Mouse (Mus musculus): ENCODE data around the gene Aldh3b1. TPM values are rescaled to one million over a fixed set of nuclear protein-coding genes. Genes with fewer than 3 reads are reported as not detected.
A peak's percentile ranks its signal among the peaks of the same experiment; 100 is the strongest.

Gene Aldh3b1
- polyA plus RNA-seq, 1 experiment from 2014 or later: 3.7 TPM

DNA sequence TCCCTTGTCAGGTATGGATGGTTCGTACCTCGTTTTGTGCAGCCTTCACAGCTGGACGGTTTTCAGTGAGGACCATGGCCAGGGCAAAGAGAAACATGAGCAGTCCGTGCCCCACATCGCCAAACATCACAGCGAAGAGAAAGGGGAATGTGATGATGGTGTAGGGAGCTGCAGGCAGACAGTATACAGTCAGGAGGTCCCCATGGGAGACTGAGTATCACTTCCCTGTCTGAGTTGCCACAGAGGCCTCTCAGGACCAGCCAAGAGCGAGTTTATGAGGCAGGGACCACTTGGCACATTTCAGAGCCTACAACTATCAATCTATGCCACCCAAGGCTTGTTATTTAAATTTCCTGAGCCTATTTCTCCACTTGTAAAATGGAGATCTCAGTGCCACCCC lies 30.7 kb downstream of the Aldh3b1 start:
- WGBS: 81% methylated on average over 7 of the region's 7 CpGs

DNA sequence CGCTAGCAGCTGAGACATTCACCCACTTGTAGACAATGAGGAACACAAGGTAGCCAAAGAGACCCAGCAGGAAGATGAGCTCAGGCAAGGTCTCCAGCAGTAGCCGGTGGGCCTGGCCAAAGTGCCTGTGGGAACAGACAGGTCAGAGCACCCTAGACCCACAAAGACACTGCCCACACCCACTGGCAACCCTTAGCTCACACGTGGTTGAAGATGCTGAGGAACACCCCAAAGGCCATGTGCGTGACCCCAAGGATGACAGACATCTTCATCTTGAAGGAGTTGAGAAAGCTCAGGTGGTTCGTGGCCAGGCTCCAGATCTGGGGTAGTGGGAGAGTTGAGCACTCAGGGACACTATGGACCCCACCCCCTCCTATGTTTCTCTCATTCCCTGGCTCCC lies 32.1 kb downstream of the Aldh3b1 start:
- Histone ChIP-seq H3K9ac (ENCODE audit: low read length) (no peak overlapping the region), H3K4me3 (ENCODE audit: low read length) (no peak overlapping the region), H3K4me1 (ENCODE audit: control insufficient read depth, insufficient read depth, low read length) (peaks cover 7% of the 10 kb centered on the region), H3K27ac (ENCODE audit: low read length) (no peak overlapping the region), H3K36me3 (ENCODE audit: control insufficient read depth, insufficient read depth) (peaks cover 13% of the 10 kb centered on the region), H3K4me2 (ENCODE audit: low read depth, low read length) (no peak overlapping the region), H3K9me3 (replicated peaks; ENCODE audit: control insufficient read depth, low read length) (no peaks in the 10 kb centered on the region), H3K27me3 (ENCODE audit: control insufficient read depth, insufficient read depth, low read length) (no peaks in the 10 kb centered on the region)
- WGBS: 88% methylated on average over 5 of the region's 5 CpGs
- no peak for ATAC-seq (replicated peaks; ENCODE audit: extremely low read depth, insufficient read depth, low FRiP score)

More for the DNA sequence above, 30.7 kb downstream of the Aldh3b1 start:
- no peaks in the 10 kb centered on the region for H3K27me3 ChIP-seq (ENCODE audit: control insufficient read depth, insufficient read depth, low read length)
- H3K27ac ChIP-seq (ENCODE audit: low read length): no peak overlapping the region
- H3K9me3 ChIP-seq (replicated peaks; ENCODE audit: control insufficient read depth, low read length): no peaks in the 10 kb centered on the region
- peaks cover 15% of the 10 kb centered on the region for H3K36me3 ChIP-seq (ENCODE audit: control insufficient read depth, insufficient read depth)
- no peak for ATAC-seq (replicated peaks; ENCODE audit: extremely low read depth, insufficient read depth, low FRiP score)
- H3K4me2 ChIP-seq (ENCODE audit: low read depth, low read length): no peak overlapping the region
- no peak overlapping the region for H3K4me3 ChIP-seq (ENCODE audit: low read length)
- no peak overlapping the region for H3K9ac ChIP-seq (ENCODE audit: low read length)
- peaks cover under 1% of the 10 kb centered on the region; the same call in 1 of the 2 replicates for H3K4me1 ChIP-seq (ENCODE audit: control insufficient read depth, insufficient read depth, low read length)

DNA sequence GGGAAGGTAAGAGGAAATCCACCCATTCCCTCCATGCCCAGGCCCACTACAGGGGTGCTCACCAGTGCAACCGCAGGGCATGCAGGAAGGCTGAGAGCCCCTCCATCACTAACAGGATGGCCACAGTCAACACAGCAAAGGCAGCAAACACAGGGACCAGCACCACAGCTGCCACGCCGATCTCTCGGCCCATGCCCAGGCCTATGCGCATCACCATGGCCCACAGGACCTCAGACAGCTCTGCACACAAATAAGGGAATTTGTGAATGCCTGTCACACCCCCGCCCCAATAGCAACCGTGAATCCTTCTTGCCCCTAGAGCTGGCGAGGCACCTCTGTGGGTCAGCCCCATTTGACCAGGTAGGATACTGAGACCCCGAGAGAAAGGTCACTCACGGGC lies 33.4 kb downstream of the Aldh3b1 start:
- ATAC-seq (replicated peaks; ENCODE audit: extremely low read depth, insufficient read depth, low FRiP score): no peak
- Histone ChIP-seq H3K9me3 (replicated peaks; ENCODE audit: control insufficient read depth, low read length) (no peaks in the 10 kb centered on the region), H3K4me2 (ENCODE audit: low read depth, low read length) (no peak overlapping the region), H3K4me3 (ENCODE audit: low read length) (no peak overlapping the region), H3K4me1 (ENCODE audit: control insufficient read depth, insufficient read depth, low read length) (peaks cover 7% of the 10 kb centered on the region), H3K36me3 (ENCODE audit: control insufficient read depth, insufficient read depth) (peaks cover 20% of the 10 kb centered on the region), H3K9ac (ENCODE audit: low read length) (no peak overlapping the region), H3K27me3 (ENCODE audit: control insufficient read depth, insufficient read depth, low read length) (no peaks in the 10 kb centered on the region), H3K27ac (ENCODE audit: low read length) (no peak overlapping the region)
- 92% methylated on average over 10 of the region's 10 CpGs for WGBS

DNA sequence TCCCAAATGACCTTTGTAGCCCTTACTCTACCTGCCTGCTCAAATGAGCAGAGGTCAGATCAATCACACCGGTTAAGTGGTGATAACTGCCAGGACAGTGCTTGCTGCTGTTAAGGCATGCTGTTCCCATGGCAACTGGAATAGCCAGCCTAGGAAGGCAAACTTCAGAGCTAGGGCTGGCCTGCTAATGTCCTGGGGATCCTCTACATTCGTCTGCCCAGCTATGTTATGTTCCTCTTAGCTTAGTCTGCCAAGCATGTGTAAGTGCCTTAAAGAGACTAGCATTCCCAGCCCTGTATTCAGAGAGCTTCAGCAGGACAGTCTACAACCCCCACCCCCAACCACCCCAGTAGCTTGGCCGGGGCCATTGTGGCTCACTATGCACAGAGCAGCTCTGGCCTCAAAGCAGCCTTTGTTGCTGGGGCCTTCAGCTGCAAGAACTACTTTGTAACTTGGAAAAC lies 34.4 kb downstream of the Aldh3b1 start:
- no peaks in the 10 kb centered on the region for H3K27me3 ChIP-seq (ENCODE audit: control insufficient read depth, insufficient read depth, low read length)
- H3K4me1 ChIP-seq (ENCODE audit: control insufficient read depth, insufficient read depth, low read length): peaks cover 7% of the 10 kb centered on the region
- WGBS: 46% methylated on average over 3 of the region's 3 CpGs
- peaks cover 27% of the 10 kb centered on the region for H3K36me3 ChIP-seq (ENCODE audit: control insufficient read depth, insufficient read depth)
- no peaks in the 10 kb centered on the region for H3K9me3 ChIP-seq (replicated peaks; ENCODE audit: control insufficient read depth, low read length)
- ATAC-seq (replicated peaks; ENCODE audit: extremely low read depth, insufficient read depth, low FRiP score): no peak
- no peak overlapping the region for H3K27ac ChIP-seq (ENCODE audit: low read length)
- no peak overlapping the region for H3K9ac ChIP-seq (ENCODE audit: low read length)
- no peak overlapping the region for H3K4me2 ChIP-seq (ENCODE audit: low read depth, low read length)
- H3K4me3 ChIP-seq (ENCODE audit: low read length): no peak overlapping the region

DNA sequence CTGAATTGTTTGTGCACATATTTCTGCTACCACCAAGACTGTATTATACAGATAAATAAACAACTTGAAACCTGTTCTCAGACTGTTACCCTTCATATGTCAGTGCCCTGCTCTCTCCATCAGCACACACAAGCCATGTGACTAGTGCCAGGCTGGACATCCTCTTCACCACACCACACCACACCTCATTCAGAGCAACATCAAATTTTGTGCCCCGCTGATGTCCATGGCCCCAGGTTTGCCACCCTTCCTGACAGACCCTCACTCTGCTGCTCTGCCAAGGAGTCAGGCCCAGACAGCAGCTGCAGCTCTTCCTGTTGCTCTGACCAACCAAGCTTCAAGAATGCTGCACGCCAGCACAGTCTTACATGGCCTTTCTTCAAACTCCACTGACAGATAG lies 35.3 kb downstream of the Aldh3b1 start:
- Histone ChIP-seq H3K27ac (ENCODE audit: low read length) (no peak overlapping the region), H3K4me2 (ENCODE audit: low read depth, low read length) (no peak overlapping the region), H3K4me1 (ENCODE audit: control insufficient read depth, insufficient read depth, low read length) (peaks cover 7% of the 10 kb centered on the region), H3K36me3 (ENCODE audit: control insufficient read depth, insufficient read depth) (peaks cover 34% of the 10 kb centered on the region), H3K9me3 (replicated peaks; ENCODE audit: control insufficient read depth, low read length) (no peaks in the 10 kb centered on the region), H3K27me3 (ENCODE audit: control insufficient read depth, insufficient read depth, low read length) (no peaks in the 10 kb centered on the region), H3K4me3 (ENCODE audit: low read length) (no peak overlapping the region), H3K9ac (ENCODE audit: low read length) (no peak overlapping the region)
- no peak for ATAC-seq (replicated peaks; ENCODE audit: extremely low read depth, insufficient read depth, low FRiP score)
- 94% methylated on average over 2 of the region's 2 CpGs for WGBS

DNA sequence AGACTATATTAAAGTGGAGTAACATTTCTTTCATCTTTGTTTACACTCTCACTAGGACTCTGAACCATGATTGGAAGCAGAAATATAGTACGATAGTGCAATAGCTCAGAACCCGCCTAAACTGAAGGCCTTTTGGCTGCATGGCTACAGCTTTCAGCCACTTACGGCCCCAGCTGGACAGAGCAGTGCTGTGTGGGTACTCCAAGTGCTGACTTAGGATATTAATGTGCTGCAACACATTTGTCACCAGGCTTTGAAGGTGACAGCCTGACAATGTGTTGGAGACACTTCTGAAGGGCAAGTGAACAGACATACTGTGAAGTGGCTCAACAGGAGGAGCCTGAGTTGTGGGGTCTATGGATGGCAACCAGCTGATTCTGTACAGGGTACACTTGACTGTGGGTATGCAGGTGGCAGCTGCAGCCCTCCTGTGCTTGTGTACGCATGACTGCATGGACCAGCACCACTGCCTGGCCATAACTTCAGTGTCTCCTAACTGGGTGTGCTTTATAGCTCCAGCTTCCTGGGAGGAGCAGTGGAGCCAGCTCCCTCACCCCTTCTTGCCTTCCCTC lies 36.0 kb downstream of the Aldh3b1 start:
- Histone ChIP-seq H3K9me3 (replicated peaks; ENCODE audit: control insufficient read depth, low read length) (no peaks in the 10 kb centered on the region), H3K4me1 (ENCODE audit: control insufficient read depth, insufficient read depth, low read length) (peaks cover 7% of the 10 kb centered on the region), H3K4me3 (ENCODE audit: low read length) (no peak overlapping the region), H3K9ac (ENCODE audit: low read length) (no peak overlapping the region), H3K36me3 (ENCODE audit: control insufficient read depth, insufficient read depth) (peaks cover 40% of the 10 kb centered on the region), H3K4me2 (ENCODE audit: low read depth, low read length) (no peak overlapping the region), H3K27ac (ENCODE audit: low read length) (peak overlapping the region; percentile 54), H3K27me3 (ENCODE audit: control insufficient read depth, insufficient read depth, low read length) (no peaks in the 10 kb centered on the region)
- 52% methylated on average over 4 of the region's 4 CpGs for WGBS
- ATAC-seq (replicated peaks; ENCODE audit: extremely low read depth, insufficient read depth, low FRiP score): peak; percentile 64

DNA sequence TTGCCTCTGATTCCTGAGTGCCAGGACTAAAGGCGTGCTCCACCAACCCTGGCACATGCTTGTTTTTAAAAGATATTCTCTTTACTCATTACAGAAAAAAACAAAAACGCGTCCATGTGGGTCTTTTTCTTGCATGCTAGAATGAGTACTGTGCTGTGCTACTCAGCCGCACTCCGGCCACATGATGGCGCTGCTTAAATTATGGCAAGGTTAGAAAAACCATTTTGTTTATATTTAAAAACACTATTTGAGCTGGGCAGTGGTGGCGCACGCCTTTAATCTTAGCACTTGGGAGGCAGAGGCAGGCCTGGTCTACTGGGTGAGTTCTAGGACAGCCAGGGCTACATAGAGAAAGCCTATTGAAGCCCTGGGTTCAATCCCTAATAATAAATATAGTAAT lies 39.4 kb downstream of the Aldh3b1 start:
- Histone ChIP-seq H3K36me3 (ENCODE audit: control insufficient read depth, insufficient read depth) (peaks cover 44% of the 10 kb centered on the region), H3K4me3 (ENCODE audit: low read length) (no peak overlapping the region)
- no peak for ATAC-seq (replicated peaks; ENCODE audit: extremely low read depth, insufficient read depth, low FRiP score)

DNA sequence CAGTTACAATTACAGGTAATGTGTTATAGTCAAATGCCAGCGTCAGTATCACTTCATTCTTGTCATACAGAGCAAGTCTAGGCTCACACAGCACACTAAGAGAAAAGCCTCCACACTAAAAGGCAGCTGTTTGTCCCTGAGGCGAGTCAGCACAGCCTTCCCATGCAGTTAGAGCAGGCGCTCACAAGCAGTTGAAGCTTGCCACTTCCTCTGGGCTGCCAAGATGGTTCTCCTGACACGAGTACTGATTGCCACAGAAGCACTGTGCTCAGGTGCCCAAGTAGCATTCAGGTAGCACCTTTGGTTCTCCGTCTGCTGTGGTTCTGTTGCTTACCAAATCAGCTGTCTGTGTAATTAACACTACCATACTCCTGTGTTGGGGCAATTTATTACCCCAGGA lies 40.5 kb downstream of the Aldh3b1 start:
- H3K4me1 ChIP-seq (ENCODE audit: control insufficient read depth, insufficient read depth, low read length): peaks cover 18% of the 10 kb centered on the region
- no peak overlapping the region for H3K27ac ChIP-seq (ENCODE audit: low read length)
- no peaks in the 10 kb centered on the region for H3K27me3 ChIP-seq (ENCODE audit: control insufficient read depth, insufficient read depth, low read length)
- H3K9me3 ChIP-seq (replicated peaks; ENCODE audit: control insufficient read depth, low read length): no peaks in the 10 kb centered on the region
- no peak overlapping the region for H3K4me3 ChIP-seq (ENCODE audit: low read length)
- 89% methylated on average over 5 of the region's 5 CpGs for WGBS
- ATAC-seq (replicated peaks; ENCODE audit: extremely low read depth, insufficient read depth, low FRiP score): no peak
- no peak overlapping the region for H3K9ac ChIP-seq (ENCODE audit: low read length)
- H3K36me3 ChIP-seq (ENCODE audit: control insufficient read depth, insufficient read depth): peaks cover 42% of the 10 kb centered on the region
- no peak overlapping the region for H3K4me2 ChIP-seq (ENCODE audit: low read depth, low read length)

More for the DNA sequence above, 39.4 kb downstream of the Aldh3b1 start:
- 84% methylated on average over 8 of the region's 8 CpGs for WGBS
- H3K4me1 ChIP-seq (ENCODE audit: control insufficient read depth, insufficient read depth, low read length): peaks cover 7% of the 10 kb centered on the region
- H3K9ac ChIP-seq (ENCODE audit: low read length): no peak overlapping the region
- H3K4me2 ChIP-seq (ENCODE audit: low read depth, low read length): no peak overlapping the region
- H3K27me3 ChIP-seq (ENCODE audit: control insufficient read depth, insufficient read depth, low read length): no peaks in the 10 kb centered on the region
- no peak overlapping the region for H3K27ac ChIP-seq (ENCODE audit: low read length)
- H3K9me3 ChIP-seq (replicated peaks; ENCODE audit: control insufficient read depth, low read length): no peaks in the 10 kb centered on the region

DNA sequence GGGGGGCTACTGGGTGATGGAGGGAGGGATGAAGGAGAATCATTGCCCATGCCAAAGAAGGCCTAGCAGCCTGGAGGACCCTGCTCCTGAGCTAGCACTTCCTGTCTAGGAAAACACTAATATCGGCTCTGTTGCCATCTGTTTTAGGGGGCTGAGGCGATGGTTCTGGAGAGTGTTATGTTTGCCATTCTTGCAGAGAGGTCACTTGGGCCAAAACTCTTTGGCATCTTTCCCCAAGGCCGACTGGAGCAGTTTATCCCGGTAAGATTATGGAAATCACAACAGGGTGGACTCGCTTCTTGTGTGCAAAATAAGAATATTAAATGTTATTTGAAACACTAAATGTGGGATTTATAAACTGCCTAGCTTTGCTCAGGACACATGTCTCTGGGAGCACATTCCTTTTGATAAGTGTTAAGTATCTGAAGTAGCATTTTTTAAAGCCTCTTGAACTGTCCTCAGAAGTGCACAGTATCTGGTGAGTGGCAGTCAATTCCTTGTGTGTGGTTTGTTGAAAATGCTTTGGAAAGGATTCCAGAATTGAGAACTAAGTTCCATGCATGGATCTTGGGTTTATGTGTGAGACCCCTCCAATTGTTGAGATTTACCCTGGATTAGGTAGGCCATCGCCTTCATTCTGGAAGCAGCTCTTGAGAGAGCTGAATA lies 45.1 kb downstream of the Aldh3b1 start:
- peaks cover 11% of the 10 kb centered on the region for H3K4me1 ChIP-seq (ENCODE audit: control insufficient read depth, insufficient read depth, low read length)
- H3K4me2 ChIP-seq (ENCODE audit: low read depth, low read length): no peak overlapping the region
- no peak; the same call in 1 of the 2 replicates for ATAC-seq (replicated peaks; ENCODE audit: extremely low read depth, insufficient read depth, low FRiP score)
- no peak overlapping the region for H3K9ac ChIP-seq (ENCODE audit: low read length)
- H3K27ac ChIP-seq (ENCODE audit: low read length): peak overlapping the region; percentile 7; the same call in 1 of the 2 replicates
- no peaks in the 10 kb centered on the region for H3K27me3 ChIP-seq (ENCODE audit: control insufficient read depth, insufficient read depth, low read length)
- no peaks in the 10 kb centered on the region for H3K9me3 ChIP-seq (replicated peaks; ENCODE audit: control insufficient read depth, low read length)
- 37% methylated on average over 6 of the region's 6 CpGs for WGBS
- H3K4me3 ChIP-seq (ENCODE audit: low read length): no peak overlapping the region
- H3K36me3 ChIP-seq (ENCODE audit: control insufficient read depth, insufficient read depth): peaks cover 14% of the 10 kb centered on the region
